Mouse (Mus musculus) liver, postnatal 0 days (tissue): Measurements from ENCODE around the gene Plaur.

Experiments used
- CTCF ChIP-seq: sonication (generic); IDR thresholded peaks from 2 replicates; pipeline ENCODE4 v1.5.1; 2016; ENCODE audit warnings: antibody characterized with exemption, low read depth
- EP300 ChIP-seq: IDR thresholded peaks from 2 replicates; pipeline ENCODE4 v1.6.1; 2016; ENCODE audit warnings: antibody characterized with exemption, low read depth, mild to moderate bottlenecking

GRCm38 (mm10) chr7:24486654-24487130 is 24.4 kb downstream of the Plaur start:
- TF ChIP-seq CTCF (no peak), EP300 (no peak)
